Mouse (Mus musculus) cerebellum, adult 8-10 months (tissue): Measurements from ENCODE around the gene Tshr.
A peak's percentile ranks its signal among the peaks of the same experiment; 100 is the strongest.

Experiments
- DNase-seq: peaks from one replicate; pipeline ENCODE4 v3.0.0; 2022

Tshr gene

DNA sequence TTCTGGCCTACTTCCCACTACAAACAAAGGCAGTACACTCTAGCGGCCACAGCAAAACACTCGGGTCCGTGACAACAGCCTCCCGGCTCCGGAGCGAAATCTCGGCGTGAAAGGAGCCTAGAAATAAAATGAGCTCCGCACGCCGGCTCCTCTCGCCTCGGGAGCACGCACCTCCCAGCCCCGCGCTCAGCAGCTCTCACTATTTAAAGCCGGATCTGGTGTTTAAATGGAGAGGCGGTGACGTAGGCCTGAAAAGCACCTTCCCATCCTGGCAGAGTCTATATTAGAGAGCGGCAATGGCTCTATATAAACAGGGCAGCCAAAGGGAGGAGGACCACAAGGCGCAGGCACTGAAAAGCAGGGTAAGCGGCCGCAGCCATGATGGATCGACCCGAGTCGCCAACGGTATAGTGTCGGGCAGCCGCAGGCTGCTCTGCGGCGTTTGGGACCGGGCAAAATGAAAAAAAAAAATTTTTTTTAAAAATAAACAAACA lies 203.9 kb downstream of the Tshr start:
- peak; percentile 94 for DNase-seq

GRCm38 (mm10) chr12:91588670-91589541 lies 204.5 kb downstream of the Tshr start:
- peak; percentile 71 for DNase-seq

GRCm38 (mm10) chr12:91589542-91589846 lies 205.1 kb downstream of the Tshr start:
- no peak for DNase-seq

- peak; percentile 96 for DNase-seq
These were observed 205.7 kb downstream of the Tshr start, which contains the start of gene Gtf2a1 for GRCm38 (mm10) chr12:91589847-91590690. TSS of gene Gtf2a1 (minus strand) at chr12:91590487.

DNA sequence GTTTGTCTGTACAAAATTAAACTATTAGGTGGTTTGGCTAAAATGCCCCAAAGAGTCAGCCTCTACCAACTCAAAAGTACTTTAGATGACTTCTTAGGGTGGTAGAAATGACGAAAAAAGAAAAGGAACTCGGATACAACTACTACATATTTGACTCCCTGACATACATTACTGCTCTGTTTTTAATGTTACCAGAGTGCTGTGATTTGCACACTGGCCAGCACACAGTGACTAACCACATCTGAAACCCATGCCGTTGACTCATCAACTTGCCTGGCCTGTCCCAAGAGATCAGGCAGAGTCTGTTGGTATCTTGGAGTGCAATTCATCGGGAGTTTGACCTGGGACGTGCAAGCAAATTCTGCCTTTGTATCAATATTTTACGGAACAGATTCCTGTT lies 206.4 kb downstream of the Tshr start:
- no peak for DNase-seq

GRCm38 (mm10) chr12:91591191-91591590 lies 206.8 kb downstream of the Tshr start:
- no peak for DNase-seq

DNA sequence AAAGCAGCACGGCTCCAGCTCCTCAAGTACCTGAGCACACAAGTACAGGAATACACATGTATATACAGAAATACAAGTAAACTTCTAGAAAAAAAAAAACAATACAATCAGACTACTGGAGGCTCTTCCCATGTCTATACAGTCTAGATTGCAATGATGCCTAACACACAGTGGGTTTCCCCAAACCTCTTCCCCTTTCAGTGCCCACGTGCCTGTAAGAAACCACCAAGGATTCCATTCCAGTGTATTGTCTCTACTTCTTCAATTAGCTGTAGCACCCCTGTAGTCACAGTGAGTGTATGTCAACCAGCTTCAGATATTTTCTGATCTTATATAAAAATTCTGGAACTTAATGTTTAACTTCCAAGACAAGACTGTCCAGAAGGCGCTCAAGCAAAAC lies 207.8 kb downstream of the Tshr start:
- DNase-seq = no peak
